Mouse (Mus musculus): ENCODE results near the gene Fam50b.

DNA sequence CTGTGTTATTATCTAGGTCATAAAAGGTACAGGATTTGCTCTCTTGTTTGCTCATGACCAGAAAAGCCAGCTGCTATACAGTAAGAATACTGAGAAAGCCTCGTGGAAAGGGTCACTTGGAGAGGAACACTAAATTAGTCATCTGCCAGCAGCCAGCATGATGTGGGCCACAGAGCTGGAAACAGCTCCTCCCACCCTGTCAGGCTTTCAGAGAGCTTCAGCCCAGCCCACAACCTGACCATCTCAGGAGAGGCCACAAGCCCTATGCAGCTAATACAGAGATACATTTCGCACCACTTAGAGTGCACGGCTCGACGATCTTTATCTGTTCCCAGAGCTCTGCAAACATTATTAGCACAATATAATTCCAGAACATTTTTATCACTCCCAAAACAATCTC is 27.5 kb downstream of the Fam50b start:
- TF ChIP-seq SRF (IDR thresholded peaks at IDR 0.05; ENCODE audit: control insufficient read depth, insufficient read length, low read depth): no peak
- TF ChIP-seq TCF12 (IDR thresholded peaks at IDR 0.05; ENCODE audit: insufficient read depth, poor library complexity, severe bottlenecking): no peak
- no peak for TF ChIP-seq POLR2A (IDR thresholded peaks at IDR 0.05; ENCODE audit: insufficient read length, low read depth)
- TF ChIP-seq CEBPB (IDR thresholded peaks at IDR 0.05; ENCODE audit: insufficient read depth, poor library complexity, severe bottlenecking): no peak
- no peak for TF ChIP-seq POLR2AphosphoS2 (IDR thresholded peaks at IDR 0.05; ENCODE audit: insufficient read length, low read depth)
- no peak for TF ChIP-seq MYOG (IDR thresholded peaks at IDR 0.05; ENCODE audit: control insufficient read depth in 1 of 3, insufficient read depth in 1 of 3, insufficient read length in 2 of 3, low read depth in 2 of 3)
- no peak for TF ChIP-seq USF1 (IDR thresholded peaks at IDR 0.05; ENCODE audit: low read depth)
- TF ChIP-seq MAX (IDR thresholded peaks at IDR 0.05; ENCODE audit: low read depth): no peak
- TF ChIP-seq TCF3 (IDR thresholded peaks at IDR 0.05; ENCODE audit: insufficient read length, low read depth): no peak
- TF ChIP-seq MYOD1 (IDR thresholded peaks at IDR 0.05; ENCODE audit: control insufficient read depth in 1 of 3, insufficient read length in 2 of 3, low read depth in 2 of 3): no peak
- no peak for TF ChIP-seq REST (IDR thresholded peaks at IDR 0.05; ENCODE audit: insufficient read depth, insufficient read length)
- no peak for TF ChIP-seq E2F4 (IDR thresholded peaks at IDR 0.05; ENCODE audit: insufficient read depth)

Measured in myocyte (in vitro differentiated cells).